Mouse (Mus musculus): ENCODE data around the gene Eprs. TPM values are rescaled to one million over a fixed set of nuclear protein-coding genes. Genes with fewer than 3 reads are reported as not detected.

Eprs gene
- polyA plus RNA-seq, 1 experiment, result 40.4 TPM

- H3K27me3 ChIP-seq (ENCODE audit: control insufficient read depth, insufficient read depth, low read length), result no peaks in the 10 kb centered on the region
- H3K4me3 ChIP-seq (replicated peaks; ENCODE audit: insufficient read depth, low read depth, low read length), result no peak overlapping the region
- H3K4me1 ChIP-seq (ENCODE audit: control insufficient read depth, insufficient read depth, low read length), result no peaks in the 10 kb centered on the region
- TF ChIP-seq CTCF (IDR thresholded peaks at IDR 0.05; ENCODE audit: borderline replicate concordance, insufficient read depth, low read depth, low read length), result no peak
- TF ChIP-seq POLR2A (IDR thresholded peaks at IDR 0.05; ENCODE audit: borderline replicate concordance, insufficient read depth, low read length), result no peak
- whole genome bisulfite sequencing, result 71% methylated on average over 4 of the region's 4 CpGs
- DNase-seq, result no peak
- H3K27ac ChIP-seq (ENCODE audit: insufficient read depth, low read length), result no peak overlapping the region
Observed at GRCm38 (mm10) chr1:185454144-185454543, 91.3 kb downstream of the Eprs start.

- Histone ChIP-seq H3K27me3 (ENCODE audit: control insufficient read depth, insufficient read depth, low read length) (no peaks in the 10 kb centered on the region), H3K27ac (ENCODE audit: insufficient read depth, low read length) (no peak within 1 kb of the TSS), H3K4me1 (ENCODE audit: control insufficient read depth, insufficient read depth, low read length) (no peaks in the 10 kb centered on the region), H3K4me3 (replicated peaks; ENCODE audit: insufficient read depth, low read depth, low read length) (peak within 1 kb of the TSS; percentile 57)
- TF ChIP-seq CTCF (IDR thresholded peaks at IDR 0.05; ENCODE audit: borderline replicate concordance, insufficient read depth, low read depth, low read length) (no peak), POLR2A (IDR thresholded peaks at IDR 0.05; ENCODE audit: borderline replicate concordance, insufficient read depth, low read length) (no peak)
- WGBS, result 7% methylated on average over 18 of the region's 18 CpGs
- DNase-seq, result peak; percentile 52 to 60
Observed at GRCm38 (mm10) chr1:185454575-185454954, 91.7 kb downstream of the Eprs start, which contains the start of gene Slc30a10. Gene Slc30a10, plus strand, starts transcription at chr1:185454848.

- no peak for TF ChIP-seq POLR2A (IDR thresholded peaks at IDR 0.05; ENCODE audit: borderline replicate concordance, insufficient read depth, low read length)
- no peak for TF ChIP-seq CTCF (IDR thresholded peaks at IDR 0.05; ENCODE audit: borderline replicate concordance, insufficient read depth, low read depth, low read length)
- Histone ChIP-seq H3K4me3 (replicated peaks; ENCODE audit: insufficient read depth, low read depth, low read length) (peak overlapping the region; percentile 57), H3K27me3 (ENCODE audit: control insufficient read depth, insufficient read depth, low read length) (no peaks in the 10 kb centered on the region), H3K27ac (ENCODE audit: insufficient read depth, low read length) (no peak overlapping the region), H3K4me1 (ENCODE audit: control insufficient read depth, insufficient read depth, low read length) (no peaks in the 10 kb centered on the region)
- DNase-seq, result peak; percentile 32 to 49
- under 1% methylated on average over 71 of the region's 71 CpGs for WGBS
Observed at GRCm38 (mm10) chr1:185454955-185455701, 92.3 kb downstream of the Eprs start.

GRCm38 (mm10) chr1:185456327-185456726 lies 93.5 kb downstream of the Eprs start:
- no peak overlapping the region for H3K4me3 ChIP-seq (replicated peaks; ENCODE audit: insufficient read depth, low read depth, low read length)
- no peaks in the 10 kb centered on the region for H3K4me1 ChIP-seq (ENCODE audit: control insufficient read depth, insufficient read depth, low read length)
- no peak for TF ChIP-seq POLR2A (IDR thresholded peaks at IDR 0.05; ENCODE audit: borderline replicate concordance, insufficient read depth, low read length)
- no peak for TF ChIP-seq CTCF (IDR thresholded peaks at IDR 0.05; ENCODE audit: borderline replicate concordance, insufficient read depth, low read depth, low read length)
- no peak for DNase-seq
- WGBS, result 91% methylated on average over 9 of the region's 9 CpGs
- H3K27me3 ChIP-seq (ENCODE audit: control insufficient read depth, insufficient read depth, low read length), result no peaks in the 10 kb centered on the region
- H3K27ac ChIP-seq (ENCODE audit: insufficient read depth, low read length), result no peak overlapping the region

GRCm38 (mm10) chr1:185460096-185460495 lies 97.3 kb downstream of the Eprs start:
- H3K4me1 ChIP-seq (ENCODE audit: control insufficient read depth, insufficient read depth, low read length), result no peaks in the 10 kb centered on the region
- no peak overlapping the region for H3K27ac ChIP-seq (ENCODE audit: insufficient read depth, low read length)
- 86% methylated on average over 5 of the region's 5 CpGs for WGBS
- H3K4me3 ChIP-seq (replicated peaks; ENCODE audit: insufficient read depth, low read depth, low read length), result no peak overlapping the region
- TF ChIP-seq POLR2A (IDR thresholded peaks at IDR 0.05; ENCODE audit: borderline replicate concordance, insufficient read depth, low read length) (no peak), CTCF (IDR thresholded peaks at IDR 0.05; ENCODE audit: borderline replicate concordance, insufficient read depth, low read depth, low read length) (no peak)
- no peaks in the 10 kb centered on the region for H3K27me3 ChIP-seq (ENCODE audit: control insufficient read depth, insufficient read depth, low read length)
- DNase-seq, result no peak

GRCm38 (mm10) chr1:185462889-185463288 lies 100.0 kb downstream of the Eprs start:
- no peaks in the 10 kb centered on the region for H3K27me3 ChIP-seq (ENCODE audit: control insufficient read depth, insufficient read depth, low read length)
- no peak overlapping the region for H3K4me3 ChIP-seq (replicated peaks; ENCODE audit: insufficient read depth, low read depth, low read length)
- no peaks in the 10 kb centered on the region for H3K4me1 ChIP-seq (ENCODE audit: control insufficient read depth, insufficient read depth, low read length)
- no peak for TF ChIP-seq POLR2A (IDR thresholded peaks at IDR 0.05; ENCODE audit: borderline replicate concordance, insufficient read depth, low read length)
- no peak for TF ChIP-seq CTCF (IDR thresholded peaks at IDR 0.05; ENCODE audit: borderline replicate concordance, insufficient read depth, low read depth, low read length)
- WGBS, result 71% methylated on average over 5 of the region's 5 CpGs
- no peak overlapping the region for H3K27ac ChIP-seq (ENCODE audit: insufficient read depth, low read length)
- no peak for DNase-seq

GRCm38 (mm10) chr1:185469551-185470021 lies 106.7 kb downstream of the Eprs start:
- no peaks in the 10 kb centered on the region for H3K4me1 ChIP-seq (ENCODE audit: control insufficient read depth, insufficient read depth, low read length)
- WGBS, result 68% methylated on average over 8 of the region's 8 CpGs
- no peak for DNase-seq
- H3K4me3 ChIP-seq (replicated peaks; ENCODE audit: insufficient read depth, low read depth, low read length), result no peak overlapping the region
- no peak overlapping the region for H3K27ac ChIP-seq (ENCODE audit: insufficient read depth, low read length)
- TF ChIP-seq CTCF (IDR thresholded peaks at IDR 0.05; ENCODE audit: borderline replicate concordance, insufficient read depth, low read depth, low read length), result no peak
- no peak for TF ChIP-seq POLR2A (IDR thresholded peaks at IDR 0.05; ENCODE audit: borderline replicate concordance, insufficient read depth, low read length)
- no peaks in the 10 kb centered on the region for H3K27me3 ChIP-seq (ENCODE audit: control insufficient read depth, insufficient read depth, low read length)

Measured in cerebellum, adult 2 months (tissue).